Mouse (Mus musculus): ENCODE measurements around the gene 3110009E18Rik.
"Not testable (repeated sequence)": the region's sequence is repeated elsewhere in the genome, so short reads cannot be mapped to it uniquely, and the experiment has no call there.

3110009E18Rik gene

DNA sequence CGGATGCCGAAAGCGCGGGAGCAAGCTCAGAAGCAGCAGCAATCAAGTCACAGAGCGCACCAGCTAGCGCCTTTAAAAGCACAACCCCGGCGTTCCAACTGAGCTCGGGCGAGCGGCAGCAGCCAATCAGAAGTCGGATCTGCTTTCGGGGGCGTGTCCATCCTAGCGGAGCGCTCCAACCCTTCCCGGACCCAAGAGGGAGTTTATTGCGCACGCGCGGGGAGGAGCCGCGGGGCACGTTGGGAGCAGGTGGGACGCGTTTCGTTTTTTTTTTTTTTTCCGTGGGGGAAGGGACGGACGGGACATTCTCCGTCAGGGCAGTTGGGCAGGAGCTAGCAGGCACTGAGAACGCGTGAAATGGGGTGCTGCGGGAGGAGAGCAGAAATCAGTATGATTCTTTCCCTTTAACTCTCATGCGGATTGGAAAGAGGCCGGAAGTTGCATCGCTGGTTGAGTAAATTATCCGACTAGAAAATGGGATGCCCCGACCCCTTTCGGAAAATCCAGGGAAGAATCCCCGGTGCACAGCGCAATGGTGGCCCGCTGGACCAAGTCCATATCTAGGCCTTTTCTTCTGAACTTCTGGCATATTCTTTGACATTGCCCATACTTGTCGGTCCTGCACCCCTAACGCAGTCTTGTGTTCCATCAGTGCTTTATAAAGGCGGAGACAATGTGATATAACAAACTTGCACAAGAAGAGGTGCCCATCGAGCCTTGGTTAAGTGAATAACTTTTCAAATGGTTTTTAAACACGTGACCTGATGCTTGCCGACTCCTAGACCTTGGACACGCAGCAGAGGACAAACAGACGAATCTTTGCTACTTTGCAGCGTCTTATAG is at the start of gene 3110009E18Rik, which contains the start of gene Dbi:
Gene 3110009E18Rik (plus strand): TSS at position 219 of the 843 bp plus-strand sequence.
Gene Dbi (minus strand): TSS at position 110 of the 843 bp plus-strand sequence.
- in situ Hi-C loops (cut with MboI), result no loop called here

DNA sequence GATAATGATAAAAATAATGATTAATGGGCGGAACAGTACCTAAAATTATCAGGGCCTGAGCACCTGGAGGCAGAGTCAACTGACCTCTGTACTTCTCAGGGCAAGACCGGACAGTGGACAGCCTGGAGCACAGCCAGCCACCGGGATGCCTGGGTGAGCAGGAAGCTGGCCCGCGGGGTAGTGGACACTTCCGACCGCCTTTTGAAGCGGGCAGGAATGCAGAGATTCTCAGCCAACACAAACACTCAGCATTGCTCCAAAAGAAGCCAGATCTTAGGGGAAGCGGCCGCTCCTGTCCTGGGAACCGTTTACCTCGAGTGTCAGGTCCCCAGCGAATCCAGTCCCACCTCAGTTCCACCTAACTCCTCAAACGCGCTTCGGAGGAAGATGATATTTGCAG is 48.1 kb upstream of the 3110009E18Rik start:
- in situ Hi-C loops (cut with MboI), result no loop called here

DNA sequence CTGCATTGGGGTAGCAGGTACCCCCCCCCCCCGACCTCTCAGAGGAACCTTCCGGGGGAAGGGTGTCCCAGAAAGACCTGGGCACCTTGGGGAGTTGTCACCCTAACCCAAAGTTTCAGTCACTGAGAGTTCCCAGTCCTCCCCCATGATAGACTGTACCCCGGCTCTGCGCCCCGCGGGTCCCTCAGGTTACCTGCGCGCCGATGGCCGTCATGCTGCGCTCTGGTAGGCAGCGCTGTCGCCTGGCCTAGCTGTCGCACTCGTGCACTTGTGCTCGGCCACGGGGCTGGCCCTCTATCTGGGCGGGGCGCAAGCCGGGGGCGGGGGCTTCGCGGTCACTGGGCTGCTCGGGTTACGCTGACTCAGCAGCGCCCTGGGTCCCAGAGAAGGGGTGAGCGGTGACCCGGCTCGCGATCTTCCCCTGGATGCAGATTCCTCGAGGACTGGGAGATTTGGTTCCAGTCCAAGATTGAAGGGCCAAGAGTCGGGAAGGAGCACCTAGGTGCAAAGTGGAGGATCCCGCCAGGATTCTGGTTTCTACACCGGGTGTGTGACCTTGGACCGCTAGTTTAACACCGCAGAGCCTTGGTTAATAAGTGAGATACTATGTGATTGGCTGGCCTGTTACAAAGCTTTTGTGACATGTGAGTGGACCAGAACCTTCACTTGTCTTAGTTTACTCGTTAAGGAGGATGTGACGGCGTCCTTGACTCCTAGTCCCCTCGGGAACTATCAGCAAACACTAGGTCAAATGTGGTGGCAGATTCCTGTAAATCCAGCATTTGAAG is 47.3 kb upstream of the 3110009E18Rik start, which contains the start of gene Tmem37:
Gene Tmem37 (minus strand): TSS at position 556 of the 788 bp plus-strand sequence.
- in situ Hi-C loops (cut with MboI), result no loop called here

DNA sequence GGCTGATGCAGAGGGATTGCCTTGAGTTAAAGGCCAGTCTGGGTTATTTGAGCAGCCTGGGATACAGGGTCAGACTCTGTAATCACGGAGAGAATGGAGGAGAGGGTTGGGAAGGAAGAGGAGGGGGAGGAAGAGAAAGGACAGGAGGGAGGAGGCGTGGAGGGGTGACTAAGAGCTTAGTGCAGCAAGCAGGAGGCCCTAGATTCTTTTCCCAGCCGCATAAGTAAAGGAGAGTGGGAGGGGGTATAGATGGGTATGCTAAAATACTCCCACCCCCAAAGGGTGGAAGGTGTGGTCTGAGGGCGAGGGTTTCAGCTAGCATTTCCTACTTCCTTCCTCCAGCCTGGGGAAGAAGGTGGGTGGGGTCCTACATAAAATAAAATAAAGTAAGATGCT is 46.7 kb upstream of the 3110009E18Rik start:
- in situ Hi-C loops (cut with MboI), result no loop called here

DNA sequence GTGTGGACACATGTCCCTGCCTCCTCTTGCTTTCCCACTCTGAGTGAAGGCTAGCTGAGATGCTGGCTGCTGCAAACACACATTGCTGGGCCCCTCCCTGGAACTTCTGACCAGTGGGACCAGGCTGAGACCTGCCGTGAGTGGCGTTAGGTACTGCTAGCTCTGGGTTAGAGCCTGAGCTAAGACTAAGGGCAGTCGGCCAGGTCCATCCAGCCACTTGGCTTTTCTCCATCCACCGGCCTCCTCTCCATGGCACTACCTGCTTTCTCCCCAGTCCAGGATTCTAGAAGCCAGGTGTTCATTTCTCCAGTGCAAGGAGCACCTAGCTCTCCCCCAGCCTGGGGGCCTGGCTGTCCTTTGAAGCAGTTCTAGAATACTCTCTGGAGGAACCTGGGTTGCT is 46.1 kb upstream of the 3110009E18Rik start:
- in situ Hi-C loops (cut with MboI), result no loop called here

DNA sequence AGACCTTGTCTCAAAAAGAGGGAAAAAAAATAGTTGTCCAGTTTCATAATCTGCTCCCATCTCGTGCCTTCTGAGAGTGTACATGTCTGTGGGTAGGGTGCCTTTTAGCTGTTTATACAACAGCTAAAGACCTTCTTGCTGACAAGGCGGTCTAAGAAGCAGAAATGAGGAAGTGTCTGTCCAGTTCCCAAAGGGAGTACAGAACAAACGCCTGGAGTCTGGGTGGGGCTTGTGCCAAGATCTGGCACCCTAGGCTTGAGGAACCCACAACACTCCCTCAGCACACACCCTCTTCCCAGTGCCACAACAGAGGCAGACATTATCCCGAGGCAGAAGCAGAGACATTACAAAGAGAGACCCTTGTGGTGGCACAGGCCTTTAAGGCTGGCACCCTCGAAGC is 45.5 kb upstream of the 3110009E18Rik start:
- in situ Hi-C loops (cut with MboI), result no loop called here

DNA sequence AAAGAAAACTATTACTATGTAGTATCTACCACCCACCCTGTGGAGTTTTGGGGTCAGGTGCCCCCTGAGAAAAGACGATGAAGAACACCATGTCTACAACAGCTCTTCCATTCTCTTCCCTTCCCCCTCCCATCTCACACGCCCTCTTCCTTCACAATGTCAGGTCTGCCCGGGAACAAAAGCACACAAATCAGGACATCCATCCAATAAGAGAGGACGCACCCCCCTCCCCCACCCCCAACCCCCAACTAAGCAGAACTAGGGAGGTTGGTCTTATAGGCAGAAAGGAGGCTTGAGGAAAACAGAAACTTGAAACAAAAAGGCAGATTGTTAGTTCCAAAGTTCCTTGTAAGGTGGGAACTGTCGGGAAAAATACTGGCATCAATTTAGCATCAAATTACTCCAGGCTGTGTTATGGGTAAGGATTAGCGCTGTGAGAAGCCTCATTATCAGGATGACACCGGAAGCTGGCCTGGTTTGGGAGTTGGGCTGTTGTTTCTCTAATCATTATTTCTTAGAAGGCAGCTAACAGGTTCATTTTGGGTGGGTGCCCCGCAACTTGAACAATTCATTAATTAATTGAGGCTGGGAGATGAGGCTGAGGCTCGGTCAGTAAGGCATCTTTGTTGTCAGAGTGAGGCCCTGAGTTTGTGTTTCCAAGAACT is 43.1 kb upstream of the 3110009E18Rik start:
- in situ Hi-C loops (cut with MboI), result no loop called here

DNA sequence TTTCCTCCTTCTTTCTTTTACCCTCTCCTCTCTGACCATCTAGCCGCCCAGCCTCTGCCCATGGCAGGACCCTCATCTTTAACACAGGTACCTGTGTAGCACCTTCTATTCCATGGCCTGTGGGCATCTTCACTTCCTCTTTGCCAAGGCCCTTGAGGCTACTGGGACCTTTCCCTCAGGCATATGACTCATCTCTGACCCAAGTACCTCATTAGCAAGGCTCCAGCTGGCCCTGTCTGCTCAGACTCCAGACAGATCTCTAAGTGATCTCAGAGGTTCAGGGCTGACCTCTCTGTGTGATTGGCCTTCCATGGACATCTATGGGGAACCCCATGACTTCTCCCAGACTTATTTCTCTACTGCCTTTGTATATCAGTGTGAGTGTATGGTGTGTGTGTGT is 40.4 kb upstream of the 3110009E18Rik start:
- in situ Hi-C loops (cut with MboI), result no loop called here

DNA sequence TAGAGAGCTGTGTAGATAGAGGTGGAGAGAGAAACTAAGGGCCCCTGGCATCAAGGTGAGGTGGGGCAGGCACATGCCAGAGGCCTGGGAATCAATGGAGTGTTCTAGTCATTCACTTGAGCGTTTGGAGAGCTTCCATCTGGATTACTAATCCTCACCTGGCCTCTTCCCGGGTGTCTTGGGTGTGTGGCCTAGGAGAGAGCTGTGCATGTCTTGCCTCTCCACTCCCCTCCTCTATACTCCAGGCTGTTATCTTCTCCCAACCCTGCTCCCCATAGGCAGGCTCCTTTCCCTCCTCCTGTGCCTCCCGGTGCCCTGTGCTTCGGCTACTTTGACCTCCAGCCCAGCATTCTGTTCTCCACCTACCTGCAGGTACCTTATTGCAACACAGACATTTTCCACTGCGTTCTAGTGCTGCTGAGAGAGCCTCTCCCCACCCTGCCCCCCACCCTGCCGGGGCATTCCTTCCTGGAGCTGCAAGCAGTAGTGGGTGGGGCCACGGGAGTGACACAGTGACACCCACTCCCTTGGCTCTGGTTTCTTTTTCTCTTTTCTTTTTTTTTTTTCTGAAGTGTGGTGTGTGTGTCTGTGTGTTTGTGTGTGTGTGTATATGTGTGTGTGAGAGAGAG is 37.9 kb upstream of the 3110009E18Rik start:
- in situ Hi-C loops (cut with MboI), result no loop called here

DNA sequence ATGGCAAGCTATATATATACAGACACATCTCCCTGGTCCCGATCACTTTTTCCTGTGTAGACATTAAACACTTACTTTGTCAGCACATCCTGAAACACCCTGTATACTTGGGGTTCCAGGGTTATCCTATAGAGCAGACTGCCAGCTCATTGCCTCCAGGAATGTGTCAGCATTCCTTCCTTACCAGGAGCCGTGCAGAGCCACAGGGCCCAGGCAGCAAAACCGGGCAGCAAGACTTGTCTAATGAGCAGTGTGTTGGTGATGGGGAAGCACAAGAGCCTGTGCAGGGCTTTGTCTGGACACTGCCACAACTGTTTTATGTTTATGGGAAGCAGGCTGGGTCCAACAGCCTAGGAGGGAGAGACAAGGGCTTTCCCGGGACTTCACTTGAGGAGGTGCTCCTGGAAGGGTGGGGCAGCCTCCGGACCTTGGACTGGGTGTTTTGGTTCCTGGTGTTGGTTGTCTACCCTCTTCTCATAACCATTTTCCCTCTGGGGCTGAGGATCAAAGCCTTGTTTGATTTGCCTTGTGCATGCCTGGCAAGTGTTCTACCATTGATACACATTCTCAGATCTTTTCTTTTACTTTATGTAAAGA is 37.0 kb upstream of the 3110009E18Rik start:
- in situ Hi-C loops (cut with MboI), result no loop called here

DNA sequence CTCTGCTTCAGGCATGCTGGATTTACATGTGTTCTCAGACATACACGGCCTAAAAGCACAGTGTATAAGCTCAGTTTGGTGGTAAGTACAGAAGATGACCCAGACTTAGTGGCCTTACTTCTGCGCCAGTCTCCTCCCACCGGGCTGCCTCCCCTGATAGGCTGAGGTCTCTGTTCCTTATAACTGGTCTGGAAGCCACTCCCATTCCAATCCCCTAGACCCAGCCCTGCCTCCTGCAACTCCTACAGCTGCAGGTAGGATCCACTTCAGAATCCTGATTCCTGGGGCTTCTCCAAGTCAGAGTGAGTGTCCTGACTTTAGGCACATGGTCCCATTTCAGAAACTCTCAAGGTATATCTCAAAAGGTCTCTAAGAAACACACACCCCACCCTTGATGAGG is 35.3 kb upstream of the 3110009E18Rik start:
- in situ Hi-C loops (cut with MboI), result no loop called here

DNA sequence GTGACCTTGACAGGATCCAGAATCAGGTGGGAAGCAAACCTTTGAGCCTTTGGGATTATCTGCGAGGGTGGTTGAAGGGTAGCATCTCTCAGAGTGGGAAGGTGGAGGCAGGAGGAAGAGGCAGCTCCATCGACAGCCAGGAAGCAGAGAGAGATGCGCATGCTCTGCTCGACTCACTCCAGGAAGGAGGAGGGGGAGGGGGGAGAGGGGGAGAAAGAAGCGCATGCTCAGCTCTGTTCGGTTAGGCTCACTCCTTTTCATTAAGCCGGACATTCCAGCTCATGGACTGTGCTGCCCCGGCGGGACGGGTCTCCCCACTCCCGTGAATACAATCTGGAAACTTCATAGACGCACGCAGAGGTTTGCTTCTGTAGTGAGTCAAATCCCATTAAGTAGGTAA is 34.3 kb upstream of the 3110009E18Rik start:
- in situ Hi-C loops (cut with MboI), result no loop called here

DNA sequence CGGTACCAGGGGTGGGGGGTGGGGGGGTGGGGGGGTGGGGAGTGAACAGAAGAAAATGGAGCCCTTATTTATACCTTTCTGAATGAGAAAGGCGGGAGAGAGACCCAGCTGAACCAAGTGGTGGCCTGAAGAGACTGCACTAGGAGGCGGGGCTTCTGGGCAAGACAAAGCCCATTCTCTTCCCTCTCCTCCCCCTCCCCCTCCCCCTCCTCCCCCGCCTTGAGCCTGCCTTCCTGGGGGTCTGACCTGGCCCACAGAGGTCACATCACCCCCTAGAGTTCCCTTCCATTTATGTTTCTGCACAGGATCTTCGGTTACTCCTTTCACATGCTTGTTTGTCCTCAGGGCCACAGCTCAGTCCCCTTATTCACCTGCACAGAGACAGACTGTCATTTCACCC is 31.8 kb upstream of the 3110009E18Rik start:
- in situ Hi-C loops (cut with MboI), result no loop called here

DNA sequence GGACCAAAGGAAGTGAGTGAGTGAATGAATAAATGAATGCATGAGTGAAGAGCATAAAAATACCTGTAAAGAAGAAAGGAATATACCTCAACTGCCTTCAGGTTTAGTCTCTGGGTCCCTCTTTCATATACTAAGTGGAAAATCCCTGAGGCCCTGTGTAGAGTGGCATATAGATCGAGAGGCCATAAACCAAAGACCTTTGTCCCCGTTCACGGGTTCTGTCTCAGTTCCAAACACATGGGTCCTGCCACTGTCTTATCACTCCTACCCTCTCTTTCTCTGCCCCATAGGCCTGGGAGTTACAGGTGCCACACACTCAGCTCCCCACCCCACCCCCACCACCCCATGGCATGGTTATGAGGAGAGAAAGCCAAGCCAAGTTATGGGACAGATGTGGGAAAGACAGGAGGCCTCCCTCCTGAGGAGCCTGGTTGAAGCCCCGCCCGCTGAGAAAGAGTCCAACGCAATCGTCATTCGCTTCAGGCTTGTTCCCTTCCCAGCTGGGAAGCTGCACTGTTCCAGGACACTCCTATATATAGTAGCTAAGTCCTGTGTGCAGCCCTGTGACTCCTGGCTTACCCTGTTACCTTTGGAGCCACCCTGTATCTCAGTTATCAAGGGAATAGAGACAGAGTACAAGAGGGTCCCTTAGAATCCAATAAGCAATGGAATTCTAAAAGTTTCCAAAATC is 30.0 kb upstream of the 3110009E18Rik start:
- in situ Hi-C loops (cut with MboI), result no loop called here

DNA sequence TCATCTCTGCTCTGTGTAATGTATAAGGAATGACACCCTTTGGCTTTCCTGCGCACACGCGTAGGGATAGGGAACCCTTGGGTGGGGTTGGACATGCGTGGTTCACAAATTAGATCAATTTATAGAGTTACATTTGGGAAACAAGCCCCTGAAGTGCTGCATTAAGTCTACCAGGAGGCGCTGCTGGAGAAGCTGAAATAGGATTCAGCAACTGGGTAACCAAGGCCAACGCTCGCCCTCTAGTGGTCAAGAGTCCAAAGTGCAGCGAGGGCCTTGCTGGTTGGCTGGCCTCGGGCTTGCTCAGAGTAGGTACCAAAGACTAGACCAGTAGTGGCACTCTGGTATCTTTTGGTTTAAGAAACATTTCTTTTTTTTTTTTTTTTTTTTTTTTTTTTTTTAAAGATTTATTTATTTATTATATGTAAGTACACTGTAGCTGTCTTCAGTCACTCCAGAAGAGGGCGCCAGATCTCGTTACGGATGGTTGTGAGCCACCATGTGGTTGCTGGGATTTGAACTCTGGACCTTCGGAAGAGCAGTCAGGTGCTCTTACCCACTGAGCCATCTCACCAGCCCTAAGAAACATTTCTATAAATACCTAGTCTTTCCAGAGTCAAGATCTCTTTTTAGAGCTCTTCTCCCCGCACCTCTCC is 27.4 kb upstream of the 3110009E18Rik start:
- in situ Hi-C loops (cut with MboI), result not testable (repeated sequence)

DNA sequence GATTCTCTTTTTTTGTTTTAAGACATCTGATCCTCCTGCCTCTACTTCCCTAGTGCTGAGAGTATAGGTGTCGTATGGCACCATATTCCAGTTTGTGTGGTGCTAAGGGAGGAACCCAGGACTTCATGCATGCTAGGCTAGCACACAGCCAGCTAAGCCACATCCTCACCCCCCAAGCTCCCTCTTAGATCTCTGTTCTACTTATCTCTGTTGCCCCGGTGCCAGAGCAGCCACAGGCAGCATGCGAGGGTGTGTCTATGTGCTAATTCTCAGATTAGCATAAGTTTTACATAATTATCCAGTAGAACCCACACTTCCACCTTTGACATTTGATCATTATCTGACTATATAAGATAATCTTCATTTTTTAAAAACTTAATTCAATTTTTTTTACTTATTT is 26.1 kb upstream of the 3110009E18Rik start:
- in situ Hi-C loops (cut with MboI), result no loop called here

DNA sequence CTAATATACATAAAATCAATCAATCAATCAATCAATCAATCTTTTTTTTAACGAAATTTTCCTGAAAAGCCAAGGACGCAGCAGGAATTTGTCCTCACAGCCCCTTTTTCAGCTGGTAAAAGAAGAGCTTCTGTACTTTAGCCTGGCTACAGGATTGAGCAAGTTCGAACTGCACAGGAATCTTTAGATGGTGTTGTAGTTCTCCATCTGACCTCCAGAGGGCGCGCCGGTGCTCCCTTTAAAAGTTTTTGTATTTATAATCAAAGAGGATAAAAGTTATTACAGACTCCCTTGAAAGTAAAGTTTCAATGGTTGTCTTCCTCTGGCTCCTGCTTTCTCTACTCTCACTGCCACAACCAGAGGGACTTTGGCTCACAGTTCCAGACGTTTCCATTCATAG is 22.7 kb upstream of the 3110009E18Rik start:
- in situ Hi-C loops (cut with MboI), result no loop called here

DNA sequence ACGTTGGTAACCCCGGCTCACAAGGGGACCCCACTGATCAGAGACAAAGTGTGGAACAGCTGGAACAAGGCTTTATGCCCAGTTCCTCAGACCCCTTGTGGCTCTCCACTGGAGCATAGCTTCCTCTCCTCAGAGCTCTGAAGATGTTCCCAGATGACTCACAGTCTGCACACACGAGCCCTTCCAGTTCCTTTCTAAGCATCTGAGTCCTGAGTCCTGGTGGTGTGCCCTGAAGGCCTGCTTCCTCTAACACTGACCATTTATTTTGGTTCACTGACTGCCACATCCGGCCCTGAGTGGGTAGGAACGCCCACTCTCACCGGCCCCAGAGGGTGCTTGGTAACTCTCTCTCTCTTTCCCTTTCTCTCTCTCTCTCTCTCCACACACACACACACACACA is 21.5 kb upstream of the 3110009E18Rik start:
- in situ Hi-C loops (cut with MboI), result no loop called here

DNA sequence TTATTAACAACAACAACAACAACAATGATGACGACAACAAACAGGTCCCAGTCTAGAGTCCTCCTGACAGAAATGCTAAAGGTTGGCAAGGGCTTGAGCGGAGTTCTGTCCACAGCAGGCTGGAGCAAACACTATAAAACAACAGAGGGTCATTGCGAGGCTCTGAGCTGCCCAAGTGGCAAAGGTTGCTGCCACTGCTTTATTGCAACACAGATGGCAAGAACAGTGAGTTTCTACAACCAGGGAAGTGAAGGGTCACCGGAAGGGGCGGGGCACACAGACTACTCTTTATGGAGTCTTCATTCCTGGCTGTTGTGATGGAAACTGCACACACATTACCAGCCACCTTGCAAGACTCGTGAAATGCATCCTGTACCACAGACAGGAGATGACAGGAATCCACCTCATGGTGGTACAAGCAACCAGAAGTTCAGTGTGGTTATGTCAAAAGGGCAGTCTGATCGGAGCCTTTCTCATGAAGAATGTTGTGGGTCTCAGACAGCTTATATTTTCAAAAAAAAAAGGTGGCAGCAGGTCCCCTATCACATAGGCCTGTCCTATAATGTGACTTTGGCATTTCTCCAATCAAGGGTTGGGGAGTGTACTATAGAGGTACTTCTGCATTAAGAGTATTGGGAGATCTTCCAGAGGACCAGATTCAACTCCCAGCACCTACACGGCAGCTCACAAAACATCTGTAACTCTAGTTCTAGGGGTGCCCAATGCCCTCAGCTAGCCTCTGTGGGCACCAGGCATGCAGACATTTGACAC is 20.3 kb upstream of the 3110009E18Rik start:
- in situ Hi-C loops (cut with MboI), result no loop called here

DNA sequence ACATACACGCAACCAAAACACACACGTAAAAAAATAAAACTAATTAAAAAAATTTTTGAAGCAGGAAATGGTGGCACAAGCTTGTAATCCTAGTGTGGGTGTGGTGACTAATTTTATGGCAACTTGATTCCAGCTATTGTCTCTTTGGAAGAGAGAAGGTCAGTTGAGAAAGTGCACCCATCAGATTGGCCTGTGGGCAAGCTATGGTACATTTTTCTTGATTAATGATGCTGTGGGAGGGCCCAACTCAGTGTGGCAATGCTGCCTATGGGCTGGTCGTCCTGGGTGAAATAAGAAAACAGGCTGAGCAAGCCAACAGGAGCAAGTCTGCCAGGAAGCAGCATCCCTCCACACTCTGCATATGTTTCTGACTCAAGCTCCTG is 19.8 kb upstream of the 3110009E18Rik start:
- in situ Hi-C loops (cut with MboI), result no loop called here
